Mouse (Mus musculus): ENCODE measurements around the gene Mrm1.

- TF ChIP-seq CTCF (IDR thresholded peaks at IDR 0.05; ENCODE audit: low read depth) (no peak), EP300 (IDR thresholded peaks at IDR 0.05; ENCODE audit: low read depth) (no peak)
These were observed 20.0 kb upstream of the Mrm1 start for GRCm38 (mm10) chr11:84839330-84839729.

Data from heart, postnatal 0 days (tissue).